Mouse (Mus musculus) adrenal gland, postnatal 36 days (tissue): ENCODE data around the gene Fgr. TPM values are rescaled to one million over a fixed set of nuclear protein-coding genes. Genes with fewer than 3 reads are reported as not detected.
"Not testable (repeated sequence)": the region's sequence is repeated elsewhere in the genome, so short reads cannot be mapped to it uniquely, and the experiment has no call there.

ENCODE experiments used
- DNase-seq, 2 experiments: peaks; one replicate each; pipeline ENCODE4 v3.0.0; 2021; ENCODE audit warnings: mixed read lengths in 1 of 2
- long read RNA-seq, 2 experiments: library from polyadenylated mRNA; stranded (forward); transcript quantifications; one replicate each; pipeline ENCODE4 v2.0.0; 2021; ENCODE audit warnings: borderline sequencing depth in 2 of 2
- total RNA-seq, 2 experiments: library from RNA; stranded (reverse); gene quantifications; 2 replicates each; pipeline ENCODE4 v1.2.3; 2021

The Fgr gene
- under 1 TPM; 0.30 to 0.40 TPM for total RNA-seq
- long read RNA-seq, experiment 1: 0 reads
- long read RNA-seq, experiment 2: 0 reads

GRCm38 (mm10) chr4:132973814-132974398 lies at the start of gene Fgr:
Gene Fgr, plus strand, starts transcription at chr4:132974095.
- DNase-seq: peak in 1 of 2 experiments; percentile 35

- DNase-seq: not testable (repeated sequence)
Observed at GRCm38 (mm10) chr4:132926520-132926919, 47.4 kb upstream of the Fgr start.

- peak; percentile 52 to 54 for DNase-seq
Observed at GRCm38 (mm10) chr4:132930784-132931183, 43.1 kb upstream of the Fgr start.

- DNase-seq: no peak
Observed at GRCm38 (mm10) chr4:132932752-132933404, 41.0 kb upstream of the Fgr start.

GRCm38 (mm10) chr4:132934639-132935038 lies 39.3 kb upstream of the Fgr start:
- DNase-seq: no peak

GRCm38 (mm10) chr4:132938181-132938941 lies 35.5 kb upstream of the Fgr start:
- DNase-seq: peak; percentile 41 to 42

GRCm38 (mm10) chr4:132939421-132940127 lies 34.3 kb upstream of the Fgr start:
- DNase-seq: peak; percentile 76 to 79

- DNase-seq: peak in 1 of 2 experiments; percentile 55
Observed at GRCm38 (mm10) chr4:132941012-132941729, 32.7 kb upstream of the Fgr start.

GRCm38 (mm10) chr4:132943088-132943487 lies 30.8 kb upstream of the Fgr start:
- peak; percentile 70 to 83 for DNase-seq

GRCm38 (mm10) chr4:132944106-132944505 lies 29.8 kb upstream of the Fgr start:
- DNase-seq: peak; percentile 82 to 85

GRCm38 (mm10) chr4:132944776-132945175 lies 29.1 kb upstream of the Fgr start:
- DNase-seq: peak; percentile 51 to 55

- DNase-seq: peak; percentile 90 to 93
Observed at GRCm38 (mm10) chr4:132945261-132946046, 28.4 kb upstream of the Fgr start.

GRCm38 (mm10) chr4:132946047-132947001 lies 27.6 kb upstream of the Fgr start:
- peak; percentile 54 to 77 for DNase-seq

GRCm38 (mm10) chr4:132949882-132950532 lies 23.9 kb upstream of the Fgr start:
- no peak for DNase-seq

- DNase-seq: no peak
Observed at GRCm38 (mm10) chr4:132950999-132951398, 22.9 kb upstream of the Fgr start.

- no peak for DNase-seq
Observed at GRCm38 (mm10) chr4:132954530-132955394, 19.1 kb upstream of the Fgr start.

GRCm38 (mm10) chr4:132955395-132955791 lies 18.5 kb upstream of the Fgr start:
- no peak for DNase-seq
